Mouse (Mus musculus) lung, postnatal 4 days (tissue): ENCODE data around the gene Nup107.
"Not testable (repeated sequence)": the region's sequence is repeated elsewhere in the genome, so short reads cannot be mapped to it uniquely, and the experiment has no call there.

Experiments
- DNase-seq, 2 experiments: peaks; one replicate each; pipeline ENCODE4 v3.0.0; 2021

The Nup107 gene

DNA sequence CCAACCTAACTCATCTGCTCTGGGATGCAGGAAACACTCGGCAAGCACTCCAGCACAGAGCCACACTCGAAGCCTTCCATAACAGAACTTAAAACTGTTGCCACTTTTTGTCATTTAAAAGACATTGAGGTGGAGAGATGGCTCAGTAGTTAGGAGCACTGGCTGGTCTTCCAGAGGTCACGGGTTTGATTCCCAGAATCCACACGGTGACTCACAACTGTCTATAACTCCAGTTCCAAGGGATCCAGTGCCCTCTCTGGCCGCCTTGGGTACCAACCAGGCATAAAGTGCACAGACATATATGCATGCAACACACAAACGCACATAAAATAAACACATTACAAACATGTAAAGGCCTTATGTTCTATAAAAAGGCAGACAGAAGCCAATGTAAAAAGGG lies 31.0 kb downstream of the Nup107 start:
- DNase-seq = no peak

GRCm38 (mm10) chr10:117760831-117761335 lies 31.6 kb downstream of the Nup107 start:
- DNase-seq = no peak

DNA sequence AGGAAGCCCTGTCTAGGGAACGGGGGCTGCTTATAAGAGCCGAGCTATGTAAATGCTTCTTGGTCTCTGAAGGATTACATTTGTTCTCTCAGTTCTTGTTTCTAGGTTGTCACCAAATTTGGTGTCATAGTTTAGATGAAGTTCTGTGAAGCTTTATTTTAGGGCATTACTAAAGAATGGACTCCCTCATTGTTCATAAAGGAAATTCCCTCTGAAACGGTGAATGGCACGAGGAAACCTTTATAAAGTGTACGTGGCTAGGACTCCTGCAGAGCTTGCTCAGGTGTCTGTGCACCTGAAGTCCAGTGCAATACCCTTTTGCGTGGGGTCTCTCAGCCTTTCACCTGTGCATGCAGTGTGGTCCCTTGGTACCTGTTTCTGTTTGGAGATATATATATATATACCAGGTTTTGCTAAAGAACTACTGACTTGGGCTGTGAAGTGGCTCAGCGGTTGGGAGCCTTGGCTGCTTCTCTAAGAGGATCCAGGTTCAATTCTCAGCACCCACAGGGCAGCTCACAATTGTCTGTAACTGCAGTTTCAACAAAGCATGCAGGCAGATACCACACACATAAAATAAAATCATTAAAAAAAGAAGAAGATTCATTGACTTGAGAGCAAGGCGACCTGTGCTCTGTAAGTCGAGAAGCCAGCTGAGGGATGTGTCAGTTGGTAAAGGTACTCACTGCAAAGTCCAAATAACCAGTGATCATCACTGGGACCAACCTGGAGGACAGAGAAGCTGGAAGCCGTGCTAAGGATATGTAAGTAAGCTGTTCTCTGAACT lies 32.5 kb downstream of the Nup107 start:
- DNase-seq = no peak

- no peak for DNase-seq
Observed at GRCm38 (mm10) chr10:117758749-117759727, 33.5 kb downstream of the Nup107 start.

GRCm38 (mm10) chr10:117758344-117758743 lies 34.2 kb downstream of the Nup107 start:
- not testable (repeated sequence) for DNase-seq

GRCm38 (mm10) chr10:117757796-117758342 lies 34.6 kb downstream of the Nup107 start:
- no peak for DNase-seq

- DNase-seq = no peak
Observed at GRCm38 (mm10) chr10:117757259-117757658, 35.2 kb downstream of the Nup107 start.

GRCm38 (mm10) chr10:117756784-117757183 lies 35.7 kb downstream of the Nup107 start:
- DNase-seq = no peak

DNA sequence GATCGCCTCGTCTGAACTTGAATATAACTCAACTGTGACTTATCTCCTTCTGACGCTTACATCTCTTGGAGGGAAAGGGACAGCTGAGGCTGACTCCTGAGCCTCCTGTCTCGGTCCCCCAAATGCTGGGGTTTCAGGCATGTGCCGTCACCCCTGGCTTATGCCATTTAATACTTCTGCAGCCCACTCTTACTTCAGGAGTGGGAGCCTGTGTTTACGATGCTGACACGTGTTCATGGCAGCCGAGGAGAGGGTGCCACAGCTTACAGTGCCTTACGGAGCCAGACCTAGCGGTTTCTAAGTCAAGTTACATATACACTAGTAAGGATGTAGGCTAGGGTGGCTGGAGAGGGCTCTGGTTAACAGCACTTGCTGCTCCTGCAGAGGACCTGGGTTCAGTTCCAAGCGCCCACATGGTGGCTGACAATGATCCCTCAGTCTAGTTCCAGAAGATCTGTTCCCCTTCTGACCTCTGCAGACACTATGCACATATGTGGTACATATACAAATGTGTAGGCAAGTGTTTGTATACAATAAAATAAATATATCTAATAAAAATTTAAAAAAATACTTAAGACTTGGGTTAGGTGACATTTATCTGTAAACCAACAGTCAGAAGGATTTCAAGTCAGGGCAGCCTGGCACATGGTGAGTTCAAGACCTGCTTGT lies 36.6 kb downstream of the Nup107 start:
- DNase-seq = no peak

DNA sequence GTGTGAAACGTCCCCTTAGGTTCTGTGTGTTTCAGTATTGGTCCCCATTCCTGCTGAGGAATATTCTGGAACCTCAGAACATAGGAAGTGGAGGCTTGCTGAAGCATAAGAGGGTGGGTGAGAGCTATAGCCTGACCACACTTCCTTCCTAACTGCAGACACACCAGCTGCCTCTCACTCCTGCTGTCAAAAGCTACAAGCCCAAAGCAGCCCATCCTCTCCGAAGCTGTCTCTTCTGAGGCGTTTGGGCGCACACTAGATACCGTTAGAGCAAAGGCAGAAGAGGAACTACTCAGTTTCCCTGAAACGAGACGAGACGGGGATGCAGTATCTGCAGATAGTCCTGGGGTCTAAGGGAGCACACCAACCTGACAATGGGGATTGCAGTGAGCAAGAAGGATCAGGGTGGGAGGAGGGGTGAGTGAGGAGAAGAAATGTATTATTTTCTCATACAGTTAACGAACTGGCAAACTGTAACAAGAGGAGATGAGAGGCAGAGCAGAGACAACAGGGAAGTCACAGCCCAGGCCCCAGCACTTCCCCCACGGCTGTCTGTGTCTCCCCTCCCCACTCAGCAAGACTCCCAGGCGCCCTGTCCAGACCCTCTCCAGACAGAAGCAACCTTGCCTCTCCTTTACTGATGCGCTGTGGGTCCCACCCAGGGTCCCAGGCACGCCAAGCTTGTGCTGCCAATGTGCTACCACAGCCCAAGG lies 37.3 kb downstream of the Nup107 start:
- no peak for DNase-seq

DNA sequence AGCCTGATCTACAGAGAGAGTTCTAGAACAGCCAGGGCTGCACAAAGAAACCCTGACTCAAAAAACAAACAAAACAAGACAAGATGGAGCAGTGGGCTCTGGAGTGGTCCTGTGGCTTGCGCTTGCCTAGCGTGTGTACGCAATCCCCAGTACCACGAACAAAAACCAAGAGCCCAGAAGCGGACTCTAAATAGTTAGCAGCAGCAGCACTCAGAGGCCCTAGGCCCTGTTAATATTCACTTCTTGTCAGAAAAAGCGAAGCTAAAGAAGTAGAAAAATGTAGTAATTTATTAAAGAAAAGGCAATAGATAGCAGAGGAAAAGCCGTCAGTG lies 37.9 kb downstream of the Nup107 start:
- DNase-seq = no peak

GRCm38 (mm10) chr10:117753711-117754608 lies 38.5 kb downstream of the Nup107 start:
- DNase-seq = no peak

GRCm38 (mm10) chr10:117752851-117753647 lies 39.5 kb downstream of the Nup107 start:
- no peak for DNase-seq

DNA sequence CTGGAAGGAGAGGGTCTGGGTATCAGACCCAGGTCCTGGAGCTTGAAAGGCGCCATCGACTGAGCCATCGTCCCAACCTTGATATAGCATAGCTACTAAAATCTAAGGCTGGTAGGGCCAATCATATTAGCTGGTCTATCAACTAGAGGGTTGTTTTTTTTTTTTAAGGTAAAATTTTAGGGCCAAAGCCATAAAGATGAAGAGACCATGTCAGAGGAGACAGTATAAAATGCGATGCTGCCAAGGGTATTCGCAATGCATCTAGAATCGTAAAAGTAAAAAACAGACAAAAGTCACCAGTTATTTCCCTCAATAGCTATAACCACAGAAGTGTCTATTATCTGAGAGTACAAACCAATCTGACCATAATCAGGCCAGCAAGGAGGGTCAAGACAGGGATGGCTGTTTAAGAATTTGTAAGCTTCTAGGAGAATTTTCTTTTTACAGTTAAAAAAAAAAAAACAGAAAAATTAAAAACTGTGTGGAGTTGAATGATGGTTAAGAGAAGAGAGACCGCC lies 40.1 kb downstream of the Nup107 start:
- no peak for DNase-seq

- no peak for DNase-seq
Observed at GRCm38 (mm10) chr10:117751744-117752143, 40.8 kb downstream of the Nup107 start.

- DNase-seq = no peak
Observed at GRCm38 (mm10) chr10:117751282-117751610, 41.3 kb downstream of the Nup107 start.

DNA sequence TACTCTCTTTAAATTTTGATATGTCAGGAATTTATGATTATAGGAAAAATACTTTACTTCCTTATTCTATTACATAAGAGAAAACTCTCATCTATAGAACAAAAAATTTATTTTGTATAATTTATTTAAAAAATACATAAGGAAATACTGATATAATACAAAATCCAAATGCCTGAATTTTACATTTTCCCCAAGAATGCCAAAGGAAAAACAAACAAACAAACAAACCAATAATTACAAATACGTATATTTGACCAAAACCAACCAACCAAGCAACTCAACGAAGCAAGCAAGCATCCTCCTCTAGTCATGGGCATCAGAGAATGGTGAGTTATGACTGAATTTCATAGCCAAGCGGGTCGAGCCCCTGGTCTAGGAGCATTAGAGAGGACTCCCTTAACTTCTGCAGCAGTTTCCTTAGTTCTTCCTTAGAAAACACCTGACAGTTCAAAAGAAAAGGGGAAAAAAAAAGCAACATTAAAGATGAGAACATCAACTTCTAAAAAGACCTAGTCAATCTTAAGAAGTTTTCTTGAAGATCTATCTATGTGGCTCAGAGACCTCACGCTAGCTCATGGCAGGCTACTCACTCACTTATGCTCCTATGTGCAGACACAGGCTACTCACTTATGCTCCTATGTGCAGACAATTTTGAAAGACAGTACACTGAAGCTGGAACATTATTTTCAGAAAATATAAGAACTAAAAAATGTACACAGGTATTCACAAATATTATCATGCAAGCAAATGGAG lies 41.8 kb downstream of the Nup107 start:
- DNase-seq = no peak

DNA sequence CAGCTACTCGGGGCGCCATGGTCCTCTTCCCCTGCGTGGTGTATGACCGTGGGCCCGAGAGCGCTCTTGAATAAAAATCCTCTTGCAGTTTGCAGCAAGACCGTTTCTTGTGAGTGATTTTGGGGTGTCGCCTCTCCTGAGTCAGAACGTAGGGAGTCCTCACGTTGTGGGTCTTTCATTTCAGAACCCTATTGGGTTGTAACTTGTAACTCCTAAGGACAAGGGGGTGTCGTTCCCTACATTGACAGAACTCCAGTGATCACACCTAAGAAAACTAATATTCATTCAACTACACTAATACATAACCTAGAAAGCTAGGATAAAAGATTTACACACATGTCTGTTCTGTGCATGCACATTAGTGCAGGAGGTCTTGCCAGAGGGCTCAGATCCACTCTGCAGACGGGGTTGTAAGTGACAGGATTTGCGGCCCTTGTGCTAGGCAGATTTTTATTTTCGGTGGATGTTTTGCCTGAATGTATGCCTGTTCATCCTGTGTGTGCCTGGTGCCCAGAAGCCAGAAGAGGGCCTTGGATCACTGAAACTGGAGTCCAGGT lies 42.6 kb downstream of the Nup107 start:
- DNase-seq = no peak
